Mouse (Mus musculus) lung, embryonic 15.5 days (tissue): ENCODE measurements around the gene Efhc1. TPM values are rescaled to one million over a fixed set of nuclear protein-coding genes. Genes with fewer than 3 reads are reported as not detected.

Source experiments
- ATAC-seq: fragments of 200-750 bp; cut with Nextera tagmentation; 2 replicates; pipeline ENCODE4 v1.8.0; 2017; ENCODE audit warnings: moderate number of reproducible peaks, borderline replicate concordance; ENCODE audit not compliant: low FRiP score, low TSS enrichment; ENCODE audit errors: extremely low read depth
- H3K27ac ChIP-seq: fragments of 300-500 bp; sonication (generic); 2 replicates; pipeline ENCODE4 v1.5.1; 2015; ENCODE audit warnings: moderate library complexity, mild to moderate bottlenecking, inconsistent platforms
- H3K27me3 ChIP-seq: fragments of 300-500 bp; sonication (generic); 2 replicates; pipeline ENCODE4 v1.6.1; 2015; ENCODE audit warnings: inconsistent platforms
- H3K36me3 ChIP-seq: fragments of 300-500 bp; sonication (generic); 2 replicates; pipeline ENCODE4 v1.6.1; 2015; ENCODE audit warnings: inconsistent platforms
- H3K4me1 ChIP-seq: fragments of 300-500 bp; sonication (generic); 2 replicates; pipeline ENCODE4 v1.6.1; 2015; ENCODE audit warnings: inconsistent platforms
- H3K4me2 ChIP-seq: fragments of 300-500 bp; sonication (generic); 2 replicates; pipeline ENCODE4 v1.6.1; 2015; ENCODE audit warnings: inconsistent platforms, mild to moderate bottlenecking, moderate library complexity
- H3K4me3 ChIP-seq: fragments of 300-500 bp; sonication (generic); 2 replicates; pipeline ENCODE4 v1.5.1; 2015; ENCODE audit warnings: mild to moderate bottlenecking, inconsistent platforms
- H3K9ac ChIP-seq: fragments of 300-500 bp; sonication (generic); 2 replicates; pipeline ENCODE4 v1.6.1; 2015; ENCODE audit warnings: inconsistent platforms
- H3K9me3 ChIP-seq: fragments of 300-500 bp; sonication (generic); 2 replicates; pipeline ENCODE4 v1.6.1; 2016; ENCODE audit warnings: inconsistent platforms
- WGBS: fragments of 180-500 bp; shearing (Covaris S2); methylation state at CpG from one replicate; pipeline ENCODE4 v1.1.7; 2015; 5-methylcytosine and 5-hydroxymethylcytosine counted together
- polyA plus RNA-seq: library from polyadenylated mRNA; unstranded; fragments of >200 nt; fragmentation: Nextera tagmentation; extraction: Ambion mirVana; gene quantifications from 2 replicates; pipeline ENCODE4 v1.2.1, GENCODE M21; 2015

Gene Efhc1
- polyA plus RNA-seq, 1 experiment from 2014 or later: 5.3 TPM

DNA sequence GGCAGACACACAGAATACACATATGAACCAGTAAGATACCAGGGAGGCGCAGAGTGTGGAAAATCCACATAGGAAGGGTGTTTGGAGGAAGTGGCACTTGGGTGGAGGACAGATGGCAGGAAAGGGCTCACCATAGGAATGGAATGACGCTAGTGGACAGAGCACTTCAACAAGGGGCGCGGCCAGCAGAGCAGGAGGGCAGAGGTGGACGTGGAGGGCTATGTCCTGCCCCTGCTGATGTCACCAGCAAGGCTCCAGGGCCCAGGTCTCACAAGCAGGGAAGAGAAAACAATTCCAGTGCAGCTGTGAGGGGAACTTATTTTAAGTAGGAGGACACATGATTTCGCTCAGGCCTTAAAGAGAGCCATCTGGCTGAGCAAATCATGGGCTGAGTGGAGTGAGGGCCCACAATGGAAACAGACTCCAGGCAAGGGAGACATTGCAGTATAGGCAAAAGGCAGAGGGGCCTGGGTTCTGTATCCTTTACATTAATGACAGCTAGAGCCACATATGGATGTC lies 58.9 kb downstream of the Efhc1 start:
- ATAC-seq: no peak
- H3K36me3 ChIP-seq: peaks cover 20% of the 10 kb centered on the region

DNA sequence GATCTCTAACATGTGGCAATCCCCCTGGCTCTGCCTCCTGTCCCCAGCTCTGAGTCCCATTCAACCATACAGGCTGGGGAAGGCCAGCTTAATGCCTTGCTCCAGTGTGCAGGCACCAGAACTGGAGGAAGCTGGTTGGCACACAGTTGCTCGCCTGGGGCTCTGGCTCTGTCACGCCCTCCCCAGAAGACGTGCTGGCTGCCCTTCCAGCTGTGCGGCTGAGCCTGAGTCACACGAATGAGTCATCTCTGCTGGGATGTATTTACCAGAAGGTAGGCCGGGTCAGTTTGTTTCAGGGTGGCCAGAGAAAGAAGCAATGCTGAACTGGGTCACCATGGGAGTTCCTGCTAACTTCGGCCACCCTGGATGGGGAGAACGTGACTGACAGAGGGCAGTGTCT lies 63.0 kb downstream of the Efhc1 start:
- Histone ChIP-seq H3K9ac (no peak overlapping the region), H3K4me3 (no peak overlapping the region), H3K27ac (no peak overlapping the region), H3K4me1 (no peaks in the 10 kb centered on the region), H3K27me3 (no peaks in the 10 kb centered on the region), H3K36me3 (peaks cover 14% of the 10 kb centered on the region; the same call in 1 of the 2 replicates), H3K4me2 (no peak overlapping the region), H3K9me3 (no peaks in the 10 kb centered on the region)
- WGBS: 47% methylated on average over 8 of the region's 8 CpGs
- peak; percentile 27; the same call in 1 of the 2 replicates for ATAC-seq

More for the DNA sequence above, 58.9 kb downstream of the Efhc1 start:
- WGBS: 70% methylated on average over 6 of the region's 6 CpGs
- Histone ChIP-seq H3K4me2 (no peak overlapping the region), H3K9me3 (no peaks in the 10 kb centered on the region), H3K4me3 (no peak overlapping the region), H3K4me1 (0 out of 2 replicates have a peak, but pooled peaks cover 6% of the 10 kb centered on the region), H3K9ac (no peak overlapping the region), H3K27me3 (no peaks in the 10 kb centered on the region), H3K27ac (no peak overlapping the region)

DNA sequence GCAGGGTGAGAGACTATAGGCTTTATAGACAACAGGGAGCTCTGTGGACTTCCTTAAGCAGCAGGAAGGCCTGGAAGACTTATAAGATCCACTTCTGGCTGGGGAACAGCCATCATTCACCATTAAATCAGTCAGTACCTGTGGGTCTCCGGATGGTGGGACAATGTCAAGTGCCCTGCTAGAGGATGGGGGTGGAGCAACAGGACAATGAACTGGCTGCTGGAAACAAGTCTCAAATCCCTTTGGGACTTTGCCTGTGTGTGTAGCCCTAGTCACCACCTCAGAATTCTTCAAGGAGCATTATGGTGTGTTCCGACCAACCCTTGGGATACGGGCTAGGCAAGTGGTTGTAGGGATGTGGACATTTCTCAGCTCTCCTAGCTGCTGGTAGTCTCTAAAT lies 71.7 kb downstream of the Efhc1 start:
- Histone ChIP-seq H3K9ac (no peak overlapping the region), H3K4me2 (no peak overlapping the region), H3K9me3 (no peaks in the 10 kb centered on the region), H3K4me1 (no peaks in the 10 kb centered on the region), H3K27ac (no peak overlapping the region), H3K4me3 (no peak overlapping the region), H3K27me3 (no peaks in the 10 kb centered on the region), H3K36me3 (no peaks in the 10 kb centered on the region)
- no peak for ATAC-seq
- 87% methylated on average over 3 of the region's 3 CpGs for WGBS

DNA sequence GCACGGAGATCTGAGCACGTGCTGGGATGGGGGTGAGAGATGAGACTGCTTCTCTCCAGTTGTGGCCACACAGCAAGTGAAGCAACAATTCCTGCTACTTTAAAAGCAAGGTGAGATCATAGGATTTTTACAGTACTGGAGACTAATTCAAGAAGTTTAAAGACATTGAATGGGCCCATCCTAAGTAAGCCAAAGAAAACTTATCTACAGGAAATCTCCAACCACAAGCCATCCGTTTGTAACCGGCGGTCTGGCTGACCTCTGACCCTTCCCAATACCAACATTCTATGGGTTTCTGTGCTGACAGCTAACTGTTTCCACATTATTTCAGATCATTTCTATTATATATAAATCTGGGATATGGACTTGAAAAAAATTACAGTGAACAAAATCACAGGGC lies 73.8 kb downstream of the Efhc1 start:
- ATAC-seq: no peak
- Histone ChIP-seq H3K9me3 (no peaks in the 10 kb centered on the region), H3K4me2 (no peak overlapping the region), H3K9ac (no peak overlapping the region), H3K27me3 (no peaks in the 10 kb centered on the region), H3K27ac (no peak overlapping the region), H3K4me1 (no peaks in the 10 kb centered on the region), H3K4me3 (no peak overlapping the region), H3K36me3 (no peaks in the 10 kb centered on the region)
- WGBS: 76% methylated on average over 5 of the region's 5 CpGs

DNA sequence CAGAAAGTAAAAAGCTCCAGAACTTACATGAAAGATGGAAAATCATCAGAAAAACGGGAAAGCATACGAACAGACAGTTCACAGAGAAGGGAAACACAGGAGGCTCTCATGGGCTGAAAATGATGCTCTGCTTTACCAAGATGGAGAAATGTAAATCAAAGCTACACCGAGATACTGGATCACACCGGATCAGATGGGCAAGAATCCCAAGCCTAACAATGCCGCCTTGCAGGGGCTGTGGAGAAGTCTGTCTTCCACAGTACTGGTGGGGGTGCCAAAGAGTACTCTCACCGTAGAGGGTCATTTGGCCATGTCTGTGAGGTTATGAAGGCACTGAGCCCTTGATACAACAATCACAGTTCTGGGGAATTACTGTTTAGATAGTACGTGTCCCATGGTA lies 75.1 kb downstream of the Efhc1 start:
- Histone ChIP-seq H3K9ac (no peak overlapping the region), H3K9me3 (no peaks in the 10 kb centered on the region), H3K27me3 (no peaks in the 10 kb centered on the region), H3K27ac (no peak overlapping the region), H3K4me2 (no peak overlapping the region), H3K4me1 (no peaks in the 10 kb centered on the region), H3K4me3 (no peak overlapping the region), H3K36me3 (no peaks in the 10 kb centered on the region)
- no peak for ATAC-seq
- 76% methylated on average over 7 of the region's 7 CpGs for WGBS

DNA sequence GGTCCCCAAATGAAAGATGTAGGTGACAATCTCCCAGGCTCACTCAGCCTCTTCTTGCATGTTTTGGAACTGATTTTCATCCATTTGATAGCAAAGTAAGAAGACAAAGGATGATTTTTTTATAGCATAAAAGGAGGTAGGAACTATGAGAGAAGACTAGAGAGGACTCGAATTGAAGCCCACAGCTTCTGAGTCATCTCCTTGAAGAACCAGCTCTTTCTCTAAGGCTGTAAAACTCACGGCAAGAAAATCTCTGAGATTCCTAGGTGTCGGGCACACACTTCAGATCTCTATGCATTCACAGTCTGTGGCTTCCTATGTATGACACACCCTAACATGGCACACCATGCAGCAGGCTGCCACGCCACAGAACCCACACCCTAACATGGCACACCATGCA lies 77.6 kb downstream of the Efhc1 start:
- Histone ChIP-seq H3K36me3 (no peaks in the 10 kb centered on the region), H3K9me3 (no peaks in the 10 kb centered on the region), H3K4me3 (no peak overlapping the region), H3K27me3 (no peaks in the 10 kb centered on the region), H3K4me1 (no peaks in the 10 kb centered on the region), H3K9ac (no peak overlapping the region), H3K27ac (no peak overlapping the region), H3K4me2 (no peak overlapping the region)
- 82% methylated on average over 4 of the region's 4 CpGs for whole genome bisulfite sequencing
- ATAC-seq: no peak

DNA sequence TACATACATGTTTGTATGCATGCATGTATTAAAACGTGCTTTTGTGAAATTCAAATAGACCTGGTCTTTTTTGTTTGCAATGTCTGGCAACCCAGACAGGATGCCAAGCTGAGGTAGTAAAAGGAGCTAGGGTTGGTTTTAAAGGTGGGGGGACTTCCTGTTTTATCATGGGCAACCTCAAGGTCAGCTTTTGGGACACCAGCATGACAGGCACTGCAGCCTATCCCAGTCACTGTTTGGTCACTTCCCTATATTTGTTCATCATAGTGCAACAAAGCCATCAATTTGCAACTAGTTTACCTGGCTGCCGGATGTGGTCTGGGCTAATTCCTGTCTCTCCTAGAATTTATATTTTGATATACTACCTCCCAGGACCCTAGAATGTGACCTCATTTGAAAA lies 80.2 kb downstream of the Efhc1 start:
- no peak overlapping the region for H3K9ac ChIP-seq
- WGBS: 89% methylated on average over 2 of the region's 2 CpGs
- no peaks in the 10 kb centered on the region for H3K36me3 ChIP-seq
- no peak overlapping the region for H3K4me3 ChIP-seq
- H3K4me1 ChIP-seq: no peaks in the 10 kb centered on the region
- H3K27me3 ChIP-seq: no peaks in the 10 kb centered on the region
- no peak overlapping the region for H3K4me2 ChIP-seq
- H3K9me3 ChIP-seq: no peaks in the 10 kb centered on the region
- no peak overlapping the region for H3K27ac ChIP-seq
- no peak for ATAC-seq

DNA sequence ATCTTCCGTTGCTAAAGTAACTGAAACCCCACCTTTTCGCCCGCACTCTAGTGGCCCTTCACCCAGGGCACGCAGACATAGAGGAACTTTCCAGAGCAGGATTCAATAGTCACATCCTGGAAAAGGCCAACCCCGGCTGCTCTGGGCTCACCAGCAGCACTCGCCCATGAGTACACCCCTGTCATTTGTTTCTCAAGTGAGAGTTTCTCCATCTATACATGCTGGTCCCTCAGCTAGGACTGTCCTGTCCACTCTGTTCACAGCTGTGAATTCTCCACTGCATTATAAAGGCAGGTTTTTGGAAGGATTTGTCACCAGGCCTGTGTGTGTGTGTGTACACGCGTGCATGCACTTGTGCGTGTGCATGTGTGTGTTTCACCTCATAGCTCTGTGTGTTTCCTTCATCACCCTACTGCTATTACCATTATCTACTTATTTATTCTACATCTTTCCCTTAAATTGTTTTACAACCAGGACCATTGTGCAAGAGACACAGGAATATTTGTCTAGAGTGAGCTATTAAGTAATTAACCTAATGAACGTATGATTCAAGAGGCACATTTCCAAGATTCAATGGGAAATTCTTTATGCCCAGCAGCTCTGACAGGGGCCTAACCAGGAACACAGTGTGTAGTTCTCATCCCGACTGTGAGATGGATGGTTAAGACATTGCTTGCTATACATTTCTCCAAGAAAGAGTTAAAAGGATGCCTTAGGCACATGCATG lies 81.8 kb downstream of the Efhc1 start:
- Histone ChIP-seq H3K27ac (no peak overlapping the region), H3K4me1 (0 out of 2 replicates have a peak, but pooled peaks cover 3% of the 10 kb centered on the region), H3K9ac (no peak overlapping the region), H3K4me2 (no peak overlapping the region), H3K9me3 (no peaks in the 10 kb centered on the region), H3K36me3 (no peaks in the 10 kb centered on the region), H3K4me3 (no peak overlapping the region), H3K27me3 (no peaks in the 10 kb centered on the region)
- no peak for ATAC-seq
- 88% methylated on average over 11 of the region's 11 CpGs for WGBS

DNA sequence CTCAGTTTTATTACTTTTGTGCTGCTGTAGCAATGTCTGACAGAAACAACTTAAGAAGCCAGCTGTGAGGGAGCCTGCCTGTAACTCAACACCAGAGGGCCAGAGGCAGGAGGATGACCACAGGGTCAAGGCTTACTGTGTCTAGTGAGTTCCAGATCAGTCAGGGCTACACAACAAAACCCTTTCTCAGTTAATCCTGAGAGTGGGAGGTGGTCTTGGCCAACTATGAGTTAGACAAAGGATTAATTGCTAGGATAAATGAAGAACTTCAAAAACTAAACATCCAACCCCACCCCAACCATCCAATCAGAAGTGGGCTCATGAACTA lies 82.3 kb downstream of the Efhc1 start:
- H3K4me2 ChIP-seq: no peak overlapping the region
- no peak overlapping the region for H3K27ac ChIP-seq
- 0 out of 2 replicates have a peak, but pooled peaks cover 3% of the 10 kb centered on the region for H3K4me1 ChIP-seq
- no peaks in the 10 kb centered on the region for H3K27me3 ChIP-seq
- no peaks in the 10 kb centered on the region for H3K9me3 ChIP-seq
- no peaks in the 10 kb centered on the region for H3K36me3 ChIP-seq
- no peak for ATAC-seq
- H3K4me3 ChIP-seq: no peak overlapping the region
- no peak overlapping the region for H3K9ac ChIP-seq

DNA sequence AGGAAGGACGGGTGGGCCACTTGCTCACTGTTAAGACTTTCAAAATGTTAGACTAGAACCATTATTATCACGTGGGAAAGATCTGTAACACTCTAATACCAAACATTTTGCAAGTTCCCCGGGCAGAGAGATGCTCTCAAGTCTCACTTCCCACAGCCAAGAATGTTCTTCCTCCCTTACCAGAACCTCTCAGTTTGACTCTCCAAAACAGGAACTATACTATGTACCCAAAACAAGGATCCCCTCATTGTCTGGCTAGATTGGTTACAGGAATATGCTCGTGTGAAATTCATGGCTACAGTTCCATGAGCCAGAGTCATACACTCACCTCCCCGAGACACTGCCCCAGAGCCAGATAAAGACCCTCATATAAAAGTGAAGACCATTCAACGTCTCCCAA lies 84.5 kb downstream of the Efhc1 start:
- no peaks in the 10 kb centered on the region for H3K36me3 ChIP-seq
- H3K27me3 ChIP-seq: no peaks in the 10 kb centered on the region
- WGBS: 70% methylated on average over 6 of the region's 6 CpGs
- H3K9ac ChIP-seq: no peak overlapping the region
- no peaks in the 10 kb centered on the region for H3K9me3 ChIP-seq
- ATAC-seq: no peak
- H3K4me2 ChIP-seq: no peak overlapping the region
- 0 out of 2 replicates have a peak, but pooled peaks cover 3% of the 10 kb centered on the region for H3K4me1 ChIP-seq
- H3K27ac ChIP-seq: no peak overlapping the region
- H3K4me3 ChIP-seq: no peak overlapping the region

DNA sequence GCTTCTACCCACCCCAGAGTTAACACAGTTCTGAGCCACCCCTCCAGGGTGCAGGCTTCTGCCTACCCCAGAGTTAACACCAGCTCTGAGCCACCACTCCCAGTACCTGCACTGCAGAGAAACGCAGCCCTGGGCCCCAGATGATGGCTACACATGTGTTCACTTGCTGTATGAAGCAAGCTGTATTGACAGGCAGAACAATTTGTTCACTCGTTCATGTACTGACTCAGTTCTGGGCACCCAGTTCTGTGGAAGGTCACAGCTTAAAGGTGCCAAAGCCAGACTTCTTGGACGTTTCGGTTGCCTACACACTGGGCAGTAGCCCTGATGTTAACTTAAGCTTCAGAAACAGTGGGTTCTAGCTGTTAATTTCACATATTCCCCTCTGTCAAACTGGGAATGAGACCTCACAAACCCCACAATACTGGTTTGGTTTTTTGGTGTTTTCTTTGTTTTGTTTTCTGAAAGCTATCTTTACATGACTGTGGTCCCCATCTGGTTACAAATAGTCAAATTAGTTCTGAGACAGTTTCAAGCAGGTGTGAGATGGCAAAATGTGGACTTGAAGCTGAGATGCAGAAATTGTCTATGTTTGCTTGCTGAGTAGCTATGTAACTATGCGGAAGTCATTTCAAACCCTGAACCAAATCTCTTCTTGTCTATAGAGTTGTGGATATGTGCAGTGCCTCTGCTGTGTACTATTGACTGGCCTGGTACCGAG lies 86.6 kb downstream of the Efhc1 start:
- Histone ChIP-seq H3K4me3 (no peak overlapping the region), H3K27me3 (no peaks in the 10 kb centered on the region), H3K4me1 (0 out of 2 replicates have a peak, but pooled peaks cover 3% of the 10 kb centered on the region), H3K4me2 (no peak overlapping the region), H3K36me3 (no peaks in the 10 kb centered on the region), H3K9me3 (no peaks in the 10 kb centered on the region), H3K27ac (no peak overlapping the region), H3K9ac (no peak overlapping the region)
- 74% methylated on average over 6 of the region's 6 CpGs for WGBS
- no peak for ATAC-seq

DNA sequence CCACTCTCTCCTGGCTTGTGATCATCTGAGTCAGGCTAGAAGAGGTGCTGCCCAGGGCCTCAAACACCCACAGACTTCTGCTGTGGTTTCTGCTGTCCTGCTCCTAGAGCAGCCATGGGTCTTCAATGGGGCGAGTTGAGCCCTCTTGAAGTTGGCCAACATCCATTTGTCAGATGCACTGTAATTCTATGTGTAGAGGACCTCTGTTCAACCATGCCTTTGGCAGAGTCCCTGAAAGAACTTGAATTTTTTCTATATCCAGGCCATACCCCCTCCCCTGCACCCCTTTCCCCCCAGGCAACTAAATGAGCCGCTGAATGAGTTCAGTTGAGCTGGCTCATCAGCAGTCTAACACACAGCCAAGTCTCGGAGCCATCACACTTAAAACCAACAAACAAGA lies 88.1 kb downstream of the Efhc1 start:
- no peak for ATAC-seq
- H3K4me2 ChIP-seq: no peak overlapping the region

More for the DNA sequence above, 88.1 kb downstream of the Efhc1 start:
- H3K4me3 ChIP-seq: no peak overlapping the region
- no peaks in the 10 kb centered on the region for H3K27me3 ChIP-seq
- 0 out of 2 replicates have a peak, but pooled peaks cover 3% of the 10 kb centered on the region for H3K4me1 ChIP-seq
- no peak overlapping the region for H3K9ac ChIP-seq
- no peaks in the 10 kb centered on the region for H3K9me3 ChIP-seq
- no peaks in the 10 kb centered on the region for H3K36me3 ChIP-seq
- no peak overlapping the region for H3K27ac ChIP-seq
- 91% methylated on average over 3 of the region's 3 CpGs for WGBS
